Mouse (Mus musculus): ENCODE measurements around the gene Csad.

Gene Csad

GRCm38 (mm10) chr15:102195373-102195772 is 9.2 kb downstream of the Csad start:
- DNase-seq = no peak

GRCm38 (mm10) chr15:102194439-102194838 is 10.1 kb downstream of the Csad start:
- DNase-seq = no peak

- DNase-seq = no peak
Observed at GRCm38 (mm10) chr15:102193652-102194051, 10.9 kb downstream of the Csad start.

GRCm38 (mm10) chr15:102192820-102193386 is 11.6 kb downstream of the Csad start:
- DNase-seq = no peak

- DNase-seq = no peak
Observed at GRCm38 (mm10) chr15:102192271-102192812, 12.2 kb downstream of the Csad start.

- no peak for DNase-seq
Observed at GRCm38 (mm10) chr15:102191699-102192098, 12.8 kb downstream of the Csad start.

GRCm38 (mm10) chr15:102188883-102189282 is 15.6 kb downstream of the Csad start:
- DNase-seq = no peak

- DNase-seq = no peak
Observed at GRCm38 (mm10) chr15:102188096-102188495, 16.4 kb downstream of the Csad start.

- no peak for DNase-seq
Observed at GRCm38 (mm10) chr15:102186239-102186638, 18.3 kb downstream of the Csad start.

- DNase-seq = no peak
Observed at GRCm38 (mm10) chr15:102183076-102183475, 21.4 kb downstream of the Csad start.

GRCm38 (mm10) chr15:102179924-102180323 is 24.6 kb downstream of the Csad start:
- no peak for DNase-seq

GRCm38 (mm10) chr15:102179106-102179505 is 25.4 kb downstream of the Csad start:
- no peak for DNase-seq

GRCm38 (mm10) chr15:102178279-102178678 is 26.2 kb downstream of the Csad start:
- peak; percentile 88 for DNase-seq

GRCm38 (mm10) chr15:102177417-102177816 is 27.1 kb downstream of the Csad start:
- DNase-seq = no peak

- DNase-seq = no peak
Observed at GRCm38 (mm10) chr15:102176571-102177316, 27.8 kb downstream of the Csad start.

- DNase-seq = no peak
Observed at GRCm38 (mm10) chr15:102175736-102176319, 28.7 kb downstream of the Csad start.

- DNase-seq = no peak
Observed at GRCm38 (mm10) chr15:102173581-102173980, 30.9 kb downstream of the Csad start.

GRCm38 (mm10) chr15:102169064-102169463 is 35.5 kb downstream of the Csad start:
- no peak for DNase-seq

GRCm38 (mm10) chr15:102167620-102168021 is 36.9 kb downstream of the Csad start:
- no peak for DNase-seq

GRCm38 (mm10) chr15:102165468-102166100 is 38.9 kb downstream of the Csad start:
- DNase-seq = peak; percentile 56

GRCm38 (mm10) chr15:102163900-102164693 is 40.4 kb downstream of the Csad start:
- no peak for DNase-seq

GRCm38 (mm10) chr15:102160415-102161060 is 44.0 kb downstream of the Csad start:
- peak; percentile 33 for DNase-seq

All from thymus, postnatal 14 days (tissue).